Mouse (Mus musculus): Measurements from ENCODE around the gene Gm9049. TPM values are rescaled to one million over a fixed set of nuclear protein-coding genes. Genes with fewer than 3 reads are reported as not detected.
"Not testable (repeated sequence)": the region's sequence is repeated elsewhere in the genome, so short reads cannot be mapped to it uniquely, and the experiment has no call there.

Gm9049 gene
- polyA plus RNA-seq, 1 experiment from 2014 or later = 0.11 TPM

DNA sequence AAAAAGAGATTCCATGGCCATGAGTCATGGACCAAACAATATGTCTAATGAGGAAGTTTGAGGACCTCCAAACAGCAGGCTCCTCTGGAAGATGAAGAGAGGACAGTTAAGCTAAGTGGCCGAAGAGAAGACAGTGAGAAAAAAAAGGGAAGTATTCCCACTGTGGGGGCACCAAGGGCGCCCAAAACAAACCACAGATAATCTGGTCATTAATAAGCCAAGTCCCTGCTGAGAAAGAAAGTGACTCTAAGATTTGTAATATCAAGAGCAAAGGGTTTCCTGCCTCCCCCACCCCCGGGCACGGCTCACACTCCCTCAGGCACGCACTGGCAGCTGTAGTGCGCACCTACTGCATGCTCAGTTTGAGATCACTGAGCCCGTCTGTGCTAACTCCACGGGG lies 34.9 kb downstream of the Gm9049 start:
- DNase-seq (ENCODE audit: low spot score) (no peak), ATAC-seq (no peak)
- H3K9ac ChIP-seq (ENCODE audit: low read length) = no peak overlapping the region
- H3K4me2 ChIP-seq (ENCODE audit: low read length) = no peak overlapping the region
- 89% methylated on average over 8 of the region's 8 CpGs for WGBS
- H3K9me3 ChIP-seq (replicated peaks; ENCODE audit: control insufficient read depth, low read length) = no peaks in the 10 kb centered on the region
- H3K36me3 ChIP-seq (ENCODE audit: control insufficient read depth, insufficient read depth, low read length) = no peaks in the 10 kb centered on the region
- no peaks in the 10 kb centered on the region for H3K27me3 ChIP-seq (replicated peaks; ENCODE audit: control insufficient read depth, insufficient read depth, low read length)
- no peak overlapping the region for H3K27ac ChIP-seq (ENCODE audit: low read depth, low read length)
- H3K4me1 ChIP-seq (ENCODE audit: control insufficient read depth, insufficient read depth, low read length) = no peaks in the 10 kb centered on the region
- no peak overlapping the region for H3K4me3 ChIP-seq (ENCODE audit: low read depth, low read length)

DNA sequence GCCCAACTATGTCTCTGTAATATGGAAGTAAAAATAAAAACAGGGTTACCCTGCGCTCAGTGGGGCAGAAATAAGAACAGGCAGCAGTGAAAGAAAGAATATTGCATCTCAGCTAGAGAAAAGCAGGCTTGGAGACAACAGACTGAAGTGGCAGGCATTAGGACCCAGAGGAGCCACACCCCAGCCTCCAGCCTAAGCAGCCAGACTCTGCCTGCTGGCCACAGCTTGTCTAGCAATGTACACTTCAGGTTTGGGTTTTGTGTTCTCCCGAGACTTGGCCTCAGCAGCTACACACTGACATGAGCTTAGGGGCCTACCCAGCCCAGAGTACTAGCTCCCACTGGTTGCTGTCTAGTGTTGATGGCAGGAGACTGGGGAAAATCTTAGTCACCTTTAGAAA lies 51.8 kb downstream of the Gm9049 start:
- not testable (repeated sequence) for DNase-seq (ENCODE audit: low spot score); ATAC-seq

More for the DNA sequence above, 51.8 kb downstream of the Gm9049 start:
- not testable (repeated sequence) for H3K27ac ChIP-seq (ENCODE audit: low read depth, low read length); H3K4me2 ChIP-seq (ENCODE audit: low read length); H3K9ac ChIP-seq (ENCODE audit: low read length); H3K4me3 ChIP-seq (ENCODE audit: low read depth, low read length); H3K36me3 ChIP-seq (ENCODE audit: control insufficient read depth, insufficient read depth, low read length); H3K9me3 ChIP-seq (replicated peaks; ENCODE audit: control insufficient read depth, low read length); H3K4me1 ChIP-seq (ENCODE audit: control insufficient read depth, insufficient read depth, low read length); H3K27me3 ChIP-seq (replicated peaks; ENCODE audit: control insufficient read depth, insufficient read depth, low read length)
- whole genome bisulfite sequencing = 46% methylated on average over 2 of the region's 2 CpGs

Other genes with a start within 250 kb of the Gm9049 start
- gene Mdm1, start 212.3 kb downstream of the Gm9049 start, polyA plus RNA-seq (2014; fragmentation: Nextera tagmentation; extraction: Ambion mirVana) = 31.6 and 34.7 TPM in 2 replicates
- not detected in 2 replicates for gene Il22, start 149.2 kb downstream of the Gm9049 start, polyA plus RNA-seq (2014; fragmentation: Nextera tagmentation; extraction: Ambion mirVana)
- 0.27 TPM in 1 of 2 replicates, not detected in the other for gene Gm32717, start 113.3 kb downstream of the Gm9049 start, polyA plus RNA-seq (2014; fragmentation: Nextera tagmentation; extraction: Ambion mirVana)
- 0.27 TPM in 1 of 2 replicates, not detected in the other for gene Gm32802, start 95.4 kb downstream of the Gm9049 start, polyA plus RNA-seq (2014; fragmentation: Nextera tagmentation; extraction: Ambion mirVana)
- gene Iltifb, start 59.1 kb downstream of the Gm9049 start, polyA plus RNA-seq (2014; fragmentation: Nextera tagmentation; extraction: Ambion mirVana) = 0.33 TPM in 1 of 2 replicates, not detected in the other
- gene Gm9040, start 27.1 kb downstream of the Gm9049 start, polyA plus RNA-seq (2014; fragmentation: Nextera tagmentation; extraction: Ambion mirVana) = not detected in 2 replicates
- not detected in 2 replicates for gene Gm9044, start 21.7 kb downstream of the Gm9049 start, polyA plus RNA-seq (2014; fragmentation: Nextera tagmentation; extraction: Ambion mirVana)
- 0.11 and 0.12 TPM in 2 replicates for gene Gm9045, start 16.3 kb downstream of the Gm9049 start, polyA plus RNA-seq (2014; fragmentation: Nextera tagmentation; extraction: Ambion mirVana)
- gene Gm9046, start 10.8 kb downstream of the Gm9049 start, polyA plus RNA-seq (2014; fragmentation: Nextera tagmentation; extraction: Ambion mirVana) = not detected in 2 replicates
- not detected in 2 replicates for gene Gm9048, start 5.4 kb downstream of the Gm9049 start, polyA plus RNA-seq (2014; fragmentation: Nextera tagmentation; extraction: Ambion mirVana)
- not detected in 2 replicates for gene Ifng, start 86.9 kb upstream of the Gm9049 start, polyA plus RNA-seq (2014; fragmentation: Nextera tagmentation; extraction: Ambion mirVana)